Mouse (Mus musculus) T-helper 2 cell (primary cell): Measurements from ENCODE around the gene P4ha2.

Experiments
- in situ Hi-C: fragments of 300-600 bp; cut with MboI, MseI; formaldehyde crosslinking; loops from one replicate; pipeline ENCODE4 v1.15.1; 2025; ENCODE audit warnings: high pct_unique_total_duplicates

Gene P4ha2

DNA sequence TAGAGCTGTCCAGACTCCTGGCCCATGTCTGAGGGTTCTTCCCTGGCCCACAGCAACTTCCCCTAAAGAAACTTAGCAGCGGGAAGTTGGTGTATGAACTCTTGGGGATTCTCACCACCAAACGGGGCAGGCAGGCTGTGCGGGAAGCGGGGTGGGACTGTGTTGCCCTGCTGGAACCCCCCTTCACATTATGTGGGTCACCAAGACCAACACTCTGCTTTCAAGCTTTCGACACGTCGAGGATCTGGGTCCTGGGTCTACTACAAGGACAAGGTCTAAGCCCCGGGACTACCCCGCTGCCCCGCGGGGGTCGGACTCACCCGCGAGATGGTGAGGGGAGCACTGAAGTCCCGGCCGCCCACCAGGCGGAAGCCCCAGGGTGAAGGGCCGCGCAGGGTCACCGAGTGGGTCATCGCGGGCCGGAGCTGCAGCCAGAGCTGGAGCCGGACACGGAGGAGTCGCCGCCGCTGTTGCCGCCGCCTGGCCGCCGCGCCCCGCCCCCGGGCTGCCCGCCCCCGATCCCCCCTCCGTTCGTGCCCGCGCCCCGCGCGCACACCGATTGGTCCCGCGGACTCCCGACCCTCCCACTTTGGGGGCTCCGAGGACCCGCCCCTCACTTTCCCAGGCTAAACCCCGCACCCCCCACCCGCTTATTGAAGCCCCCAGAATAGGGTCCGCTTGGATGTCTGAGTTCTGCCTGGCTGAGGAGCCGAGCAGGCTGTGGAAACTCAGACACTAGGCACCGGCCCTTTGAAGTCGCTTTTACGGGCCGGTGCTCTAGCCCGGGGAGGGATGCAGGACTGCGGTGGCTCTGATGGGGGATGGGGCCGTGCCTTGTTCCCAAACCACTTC lies 31.1 kb upstream of the P4ha2 start, which contains the start of gene Pdlim4:
Pdlim4 (minus strand) TSS at position 495 of the 852 bp plus-strand sequence.
- in situ Hi-C loops, result no loop called here

DNA sequence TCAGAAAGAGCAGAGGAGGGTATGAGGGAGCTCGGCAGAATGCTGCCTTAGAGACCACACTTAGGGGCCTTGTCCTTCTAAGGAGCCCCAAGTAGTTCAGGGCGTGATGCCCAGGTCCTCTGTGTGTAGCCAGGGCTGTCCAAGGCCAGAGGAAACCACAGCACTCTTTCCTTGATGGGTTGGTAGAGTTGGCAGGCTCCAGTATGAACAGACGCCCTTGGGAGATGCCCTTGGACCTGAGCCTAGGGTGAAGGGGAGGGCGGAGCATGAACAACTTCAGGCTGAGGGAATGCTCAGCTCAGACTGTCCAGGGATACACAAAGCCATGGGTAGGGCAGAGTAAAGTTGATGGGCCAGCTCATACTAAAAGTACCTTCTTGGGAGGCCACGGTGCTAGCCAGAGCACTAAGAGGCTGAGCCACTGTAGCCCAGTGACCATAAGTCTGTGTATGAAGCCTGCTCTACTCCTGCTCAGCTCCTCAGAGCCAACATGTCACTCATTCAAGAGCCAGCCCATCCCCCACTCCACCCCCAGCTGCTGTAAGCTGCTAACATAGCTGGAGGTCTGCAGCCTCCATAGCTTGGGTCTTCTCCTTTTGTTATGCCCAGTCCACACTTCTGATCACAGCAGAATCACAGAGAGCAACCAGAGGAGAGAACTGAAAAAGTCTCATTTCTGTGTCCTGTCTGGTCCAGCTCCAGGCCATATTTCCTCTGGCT lies 28.0 kb upstream of the P4ha2 start:
- in situ Hi-C loops, result no loop called here

DNA sequence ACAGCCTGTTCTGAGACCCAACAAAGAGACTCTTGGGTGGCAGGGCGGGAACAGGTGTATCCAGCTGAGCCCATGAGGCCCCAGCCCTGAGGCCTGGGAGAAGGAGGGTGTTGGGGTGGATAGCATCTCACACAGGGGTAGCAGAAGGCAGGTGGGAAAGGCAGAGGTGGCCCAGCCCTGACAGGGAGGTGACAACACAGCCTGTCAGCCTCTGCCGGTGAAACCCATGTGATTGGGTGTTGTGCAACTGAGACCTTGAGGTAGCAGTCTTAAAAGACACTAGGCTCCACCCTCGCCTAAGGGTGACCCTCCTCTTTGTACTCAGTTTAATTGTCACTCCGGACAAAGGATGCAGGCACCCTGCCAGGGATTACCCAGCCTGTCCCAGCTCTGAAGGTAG lies 26.6 kb upstream of the P4ha2 start:
- in situ Hi-C loops, result no loop called here

DNA sequence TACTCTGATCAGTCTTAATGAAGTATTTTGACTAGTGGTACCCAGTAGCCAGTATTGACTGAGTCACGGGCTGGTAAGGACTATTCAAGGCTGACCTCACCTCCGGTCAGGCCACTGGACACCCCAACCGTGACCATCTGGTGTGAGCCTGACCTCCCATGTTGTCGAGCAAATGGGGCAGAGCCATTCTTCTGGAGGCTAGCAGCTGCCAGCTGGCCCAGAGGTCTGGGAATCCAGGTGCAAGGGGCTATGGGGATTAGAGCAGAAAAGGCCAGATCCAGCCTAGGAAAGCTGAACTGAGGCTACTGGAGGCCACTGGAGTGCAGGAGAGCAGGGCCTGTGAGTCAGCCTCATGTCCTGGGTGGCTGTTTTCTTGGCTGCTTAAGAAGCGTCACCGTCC lies 24.5 kb upstream of the P4ha2 start:
- in situ Hi-C loops, result no loop called here

DNA sequence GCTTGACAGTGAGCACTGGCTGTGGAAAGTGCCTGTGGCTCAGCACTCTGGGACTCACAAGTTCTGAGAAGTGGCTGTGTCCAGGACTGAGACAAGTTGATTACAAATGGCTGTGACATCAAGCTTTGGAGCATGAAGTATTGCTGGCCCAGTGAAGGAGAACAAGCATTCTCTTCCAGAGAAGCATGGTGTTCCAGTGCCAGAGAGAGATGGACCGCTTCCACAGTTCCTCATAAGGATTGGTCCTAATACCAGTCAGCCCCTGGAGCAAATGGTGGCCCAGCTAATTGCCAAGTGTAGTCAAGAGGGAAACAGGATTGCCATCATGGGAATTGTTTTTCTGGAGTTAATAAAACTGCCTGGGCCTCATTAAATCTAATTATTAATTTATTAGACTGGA lies 23.8 kb upstream of the P4ha2 start:
- in situ Hi-C loops, result no loop called here

DNA sequence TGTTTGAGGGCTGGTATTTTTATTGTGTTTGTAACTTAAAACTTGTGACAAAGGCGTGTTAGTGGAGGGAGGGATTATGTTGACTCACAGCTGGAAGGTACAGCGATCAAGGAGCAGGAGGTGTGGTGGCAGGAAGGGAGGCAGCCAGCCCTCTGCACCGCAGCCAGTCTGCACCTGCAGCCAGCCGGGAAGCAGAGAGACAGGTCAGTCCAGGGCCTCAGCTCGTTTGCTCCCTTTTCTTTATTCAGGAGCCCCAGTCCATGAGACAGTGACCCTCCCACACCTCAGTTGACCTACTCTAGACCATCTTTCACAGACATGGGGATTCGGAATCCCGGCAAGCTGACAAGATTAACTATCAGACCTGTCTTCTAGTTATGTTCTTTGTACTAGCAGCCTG lies 19.5 kb upstream of the P4ha2 start:
- in situ Hi-C loops, result loop anchor here (5.0 kb wide), 1 partner anchor 68 kb away; no protein-coding TSS in a partner anchor

DNA sequence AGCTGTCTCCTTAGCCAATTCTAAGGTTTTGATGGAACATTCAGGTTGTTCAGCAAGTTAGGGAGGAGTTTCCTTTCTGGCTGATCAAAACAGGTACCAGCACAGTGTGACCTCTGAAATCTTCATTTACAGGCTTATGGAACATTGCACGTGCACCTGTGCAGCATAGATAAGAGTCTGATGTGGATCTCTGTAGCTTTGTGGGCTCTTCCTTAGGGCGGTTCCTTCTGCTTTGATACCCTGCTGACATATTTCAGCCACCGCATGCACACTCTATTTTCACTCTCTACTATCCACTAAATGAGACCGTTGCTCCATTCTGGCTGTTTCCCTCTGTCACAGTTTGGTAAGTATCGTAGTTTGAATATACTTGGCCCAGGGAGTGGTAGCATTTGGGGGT lies 17.2 kb upstream of the P4ha2 start:
- in situ Hi-C loops, result loop anchor here (5.0 kb wide), 1 partner anchor 70 kb away; no protein-coding TSS in a partner anchor

DNA sequence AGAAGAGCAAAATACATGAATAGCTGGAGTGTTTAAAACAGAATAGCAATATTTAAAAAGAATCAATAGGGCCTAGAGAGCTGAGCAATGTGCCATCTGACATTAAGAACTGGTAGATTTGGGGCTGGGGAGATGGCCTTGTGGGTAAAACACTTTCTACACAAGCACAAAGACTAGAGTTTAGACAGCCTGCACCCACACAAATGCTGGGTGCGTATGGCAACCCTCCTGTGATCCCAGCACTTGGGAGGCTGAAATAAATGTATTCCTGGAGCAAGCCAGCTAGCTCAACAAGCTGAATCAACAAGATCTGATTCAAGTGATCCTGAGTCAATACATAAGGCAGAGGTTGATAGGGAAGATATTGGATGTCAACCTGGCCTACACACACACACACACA lies 14.9 kb upstream of the P4ha2 start:
- in situ Hi-C loops, result loop anchor here (5.0 kb wide), 1 partner anchor 73 kb away; no protein-coding TSS in a partner anchor

DNA sequence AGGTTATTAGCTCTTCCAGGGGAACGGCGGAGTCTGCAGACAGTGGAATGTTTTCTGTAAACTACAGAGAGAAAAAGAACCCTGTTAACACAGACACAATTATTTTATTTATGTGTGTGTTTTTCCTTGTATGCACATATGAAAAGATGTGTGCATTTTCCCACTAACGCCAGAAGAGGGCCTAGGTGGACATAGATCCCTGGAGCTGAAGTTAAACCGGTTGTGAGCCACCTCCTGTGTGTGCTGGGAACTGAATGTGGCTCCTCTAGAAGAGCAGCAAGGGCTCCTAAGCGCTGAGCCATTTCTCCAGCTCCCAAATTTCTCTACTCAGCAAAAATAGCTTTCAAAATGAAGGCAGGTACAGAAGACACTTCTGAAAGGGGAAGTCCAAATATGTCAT lies 14.1 kb upstream of the P4ha2 start:
- in situ Hi-C loops, result no loop called here

DNA sequence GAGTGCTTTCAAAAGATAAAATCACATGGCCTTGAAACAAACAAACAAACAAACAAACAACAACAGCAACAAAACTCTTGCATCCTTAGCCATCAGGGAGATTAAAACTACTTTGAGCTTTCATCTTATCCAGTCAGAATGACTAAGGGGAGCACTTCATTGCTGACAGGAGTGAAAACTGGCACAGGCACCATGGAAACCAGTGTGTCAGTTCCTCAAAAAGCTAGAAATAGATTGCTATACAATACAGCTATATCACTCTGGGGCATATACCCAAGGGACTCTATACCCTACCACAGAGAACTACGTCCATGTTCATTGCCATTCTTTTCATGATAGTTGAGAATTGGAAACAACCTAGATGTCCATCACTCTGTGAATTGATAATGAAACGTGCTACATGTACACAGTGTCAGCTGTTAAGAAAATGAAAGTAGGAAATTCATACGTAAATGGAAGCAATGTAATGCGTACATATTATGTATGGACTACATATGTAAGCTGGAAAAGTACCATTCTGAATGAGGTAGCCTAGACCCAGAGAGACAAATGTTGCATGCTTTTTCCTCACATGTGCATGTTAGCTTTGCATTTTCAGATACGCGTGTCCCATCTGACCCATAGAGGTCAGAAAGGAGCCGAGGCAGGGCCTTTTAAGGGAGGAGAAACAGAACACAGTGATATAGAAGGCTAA lies 11.5 kb upstream of the P4ha2 start:
- in situ Hi-C loops, result no loop called here

DNA sequence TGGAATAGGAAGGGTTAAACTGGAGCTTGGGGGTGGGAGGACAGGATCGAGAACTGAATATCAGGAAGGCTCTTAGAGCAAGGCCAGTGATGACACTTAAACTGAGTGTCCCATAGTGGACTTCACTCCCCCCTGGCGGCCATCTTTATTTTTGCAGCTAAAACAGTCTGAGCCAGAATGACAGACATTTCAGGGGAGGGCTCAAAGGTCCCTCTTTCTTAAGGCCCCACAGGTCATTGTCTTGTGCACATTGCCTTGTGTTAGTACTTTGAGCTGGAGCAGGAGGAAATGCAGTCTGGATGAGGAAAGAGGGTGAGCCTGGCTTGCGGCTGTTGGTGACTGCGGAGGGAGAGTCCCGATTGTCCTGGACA lies 11.0 kb upstream of the P4ha2 start:
- in situ Hi-C loops, result no loop called here

DNA sequence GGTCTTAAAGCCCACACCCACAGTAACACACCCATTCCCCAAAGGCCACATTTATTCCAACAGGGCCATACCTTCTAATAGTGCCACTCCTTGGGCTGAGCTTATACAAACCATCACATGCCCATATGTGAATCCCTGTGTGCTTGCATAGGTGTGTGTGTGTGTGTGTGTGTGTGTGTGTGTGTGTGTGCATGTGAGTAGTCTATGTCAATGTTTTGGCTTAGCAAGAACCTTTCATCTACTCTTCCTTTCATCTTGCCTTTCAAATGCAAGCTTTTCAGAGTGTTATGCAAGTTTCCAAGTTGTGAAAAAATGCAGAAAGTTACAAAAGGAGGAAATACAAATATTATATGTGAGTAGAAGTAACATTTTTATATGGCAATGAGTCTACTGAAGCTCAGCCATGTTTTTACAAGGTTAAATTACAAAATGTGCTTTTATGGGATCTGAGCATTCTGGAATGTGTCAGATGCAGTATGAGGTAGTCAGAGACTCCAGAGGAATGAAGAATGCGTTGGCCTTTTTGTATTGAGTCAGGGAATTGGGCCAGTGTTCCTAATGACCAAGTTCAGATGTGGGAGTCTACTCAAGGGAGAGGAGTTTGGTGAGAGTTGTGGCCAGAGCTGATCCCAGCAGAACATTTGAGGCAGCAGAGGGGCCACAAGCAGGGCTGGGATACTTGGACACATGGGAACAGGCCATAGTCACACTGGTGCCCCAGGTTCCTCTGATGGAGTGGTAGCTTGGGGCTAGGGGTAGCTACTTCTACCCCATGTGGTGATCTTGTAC lies 9.6 kb upstream of the P4ha2 start:
- in situ Hi-C loops, result no loop called here

DNA sequence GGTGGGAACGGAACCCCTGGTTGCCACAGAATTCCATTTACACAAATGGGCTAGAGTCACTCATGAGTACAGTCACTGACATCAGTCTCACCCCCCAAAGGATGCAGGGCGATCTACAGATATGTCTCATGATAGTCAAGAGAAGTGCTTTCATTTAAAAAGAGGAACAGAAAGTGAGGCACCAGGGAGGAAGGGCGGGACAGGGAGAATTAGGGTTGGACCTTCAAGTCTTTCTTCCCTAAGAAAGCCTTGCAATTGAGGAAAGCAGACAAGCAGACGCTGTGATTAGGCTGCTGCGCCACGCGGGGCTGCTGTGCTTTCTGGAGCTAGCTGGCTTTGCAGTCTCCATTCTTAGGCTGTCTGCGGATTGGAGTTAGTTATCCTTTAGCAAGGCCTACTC lies 8.2 kb upstream of the P4ha2 start:
- in situ Hi-C loops, result no loop called here

DNA sequence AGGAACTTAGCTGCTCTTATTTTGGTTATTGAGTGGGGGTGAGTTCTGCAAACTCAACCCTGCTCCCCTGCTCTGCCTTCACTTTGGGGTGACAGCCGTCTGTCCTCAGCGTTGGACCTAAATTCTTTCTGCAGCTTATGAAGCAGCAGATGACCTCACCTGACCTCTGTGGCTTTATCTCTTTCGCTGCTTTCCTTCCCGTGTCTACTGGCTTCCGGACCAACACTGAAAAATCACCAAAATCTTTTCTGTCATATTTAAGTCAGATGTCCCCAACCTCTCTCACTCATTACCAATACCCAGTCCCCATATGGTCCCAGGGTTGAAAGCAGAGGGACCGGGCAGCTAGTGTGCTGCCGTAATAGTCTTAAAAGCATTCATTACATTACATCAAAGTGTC lies 7.7 kb upstream of the P4ha2 start:
- in situ Hi-C loops, result no loop called here

DNA sequence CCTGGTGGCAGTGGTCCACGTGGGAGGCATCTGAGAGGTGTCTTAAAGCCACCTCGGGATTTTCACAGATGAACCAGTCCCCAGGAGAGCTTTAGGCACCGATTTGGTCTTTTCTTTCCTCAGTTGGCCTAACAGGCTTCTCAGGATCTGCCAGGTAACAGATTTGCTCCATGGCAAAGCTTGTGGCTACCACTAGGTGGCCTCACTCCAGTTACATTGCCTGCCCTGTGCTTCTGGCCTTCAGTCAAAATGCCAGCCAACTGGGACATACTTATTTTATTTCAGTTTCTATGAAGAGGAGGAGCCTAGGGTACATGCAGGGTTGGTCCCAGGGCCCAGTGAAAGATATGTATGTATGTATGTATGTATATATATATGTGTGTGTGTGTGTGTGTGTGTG lies 6.9 kb upstream of the P4ha2 start:
- in situ Hi-C loops, result no loop called here

DNA sequence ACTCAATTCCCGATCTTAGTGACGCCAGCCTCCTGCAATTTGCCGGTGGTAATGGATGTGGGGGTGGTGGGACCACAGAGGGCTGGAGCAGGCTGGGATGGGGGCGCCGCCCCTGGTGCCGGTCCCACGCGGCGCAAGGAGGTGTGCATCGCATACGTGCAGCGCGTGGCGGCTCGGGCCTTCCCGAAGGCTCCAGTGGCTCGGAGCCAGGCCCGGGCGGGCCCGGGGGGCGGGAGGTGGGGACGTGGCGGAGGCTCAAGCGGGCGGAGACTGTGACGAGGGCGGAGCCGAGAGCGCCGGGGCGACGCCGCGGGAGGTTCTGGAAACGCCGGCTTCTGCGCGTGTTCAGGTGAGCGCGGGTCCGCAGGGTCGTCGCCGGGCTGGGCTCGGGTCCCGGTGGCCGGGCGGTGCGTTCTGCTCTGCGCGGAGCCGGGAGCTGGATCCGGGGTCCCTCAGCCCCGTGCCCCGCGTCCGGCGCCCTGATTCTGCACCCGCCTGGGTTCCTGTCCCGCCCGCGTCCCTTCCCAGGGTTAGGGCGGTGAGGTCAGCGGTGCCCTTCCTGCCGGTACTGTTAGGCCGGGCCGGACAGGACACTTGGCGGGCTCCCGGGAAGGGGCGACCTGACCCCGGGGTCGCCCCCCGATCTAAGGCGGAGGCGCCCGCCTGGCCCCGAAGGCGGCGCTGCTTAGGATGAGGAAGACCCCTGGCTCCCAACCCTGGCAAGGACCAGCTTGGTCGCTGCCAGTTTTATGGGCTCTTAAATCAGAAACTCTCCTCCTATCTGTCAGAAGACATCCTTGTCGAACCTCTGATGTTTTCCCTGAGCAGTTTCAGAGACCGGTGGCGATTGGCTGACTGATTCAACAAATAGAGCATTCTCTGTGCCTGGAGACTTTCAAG lies 1.0 kb downstream of the P4ha2 start:
- in situ Hi-C loops, result no loop called here

DNA sequence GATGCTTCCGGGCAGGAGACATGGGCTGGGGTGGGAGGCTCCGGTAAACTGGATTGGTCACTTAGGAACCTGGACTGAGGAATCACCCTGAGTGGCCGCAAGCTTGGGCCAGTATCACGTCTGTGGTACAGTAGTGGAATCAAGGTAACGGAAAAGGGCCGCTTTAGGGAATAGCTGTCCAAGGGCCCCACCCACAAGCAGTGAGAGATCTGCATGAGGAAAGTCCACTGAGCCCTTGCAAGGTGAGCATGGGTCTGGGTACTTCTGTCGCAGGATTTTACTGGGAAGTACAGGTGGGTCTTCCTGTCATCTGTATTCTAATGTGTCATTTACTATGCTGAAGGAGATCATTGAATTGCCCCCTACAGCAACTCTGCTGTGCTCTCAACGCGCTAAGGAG lies 1.8 kb downstream of the P4ha2 start:
- in situ Hi-C loops, result no loop called here

DNA sequence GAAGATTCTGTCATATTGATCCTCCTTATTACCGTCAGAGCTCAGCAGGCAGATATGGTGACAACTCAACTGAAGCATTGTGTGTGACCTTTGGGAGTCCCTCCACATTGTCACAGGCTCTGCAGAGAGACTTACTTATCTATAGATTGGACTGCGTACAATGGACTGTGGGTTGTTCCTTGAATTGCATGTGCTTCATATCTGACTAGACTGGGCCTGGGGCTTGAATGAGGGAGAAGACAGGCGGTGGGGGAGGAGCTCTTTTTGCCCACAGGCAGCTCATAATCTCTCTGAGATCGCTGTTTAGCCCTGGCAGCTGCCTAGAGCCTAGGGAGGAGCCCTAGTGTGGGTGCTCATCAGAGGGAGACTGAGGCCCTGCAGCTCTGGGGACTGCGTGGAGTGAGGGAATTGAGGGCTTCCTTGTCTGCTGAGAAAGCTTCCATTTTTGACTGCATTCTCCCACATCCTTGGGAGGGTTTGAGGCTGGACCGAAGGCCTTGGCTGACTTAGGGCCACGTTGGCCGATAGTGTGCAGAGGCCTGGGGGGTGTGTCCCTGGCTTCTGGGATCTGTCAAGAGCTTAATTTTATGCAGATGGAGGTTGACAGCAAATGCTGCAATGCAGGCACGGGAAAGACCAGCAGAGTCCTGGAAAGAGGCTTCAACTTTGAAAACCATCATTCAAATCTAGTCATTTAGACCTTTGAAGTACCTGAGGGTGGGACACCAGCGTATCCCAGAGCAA lies 3.0 kb downstream of the P4ha2 start:
- in situ Hi-C loops, result no loop called here

DNA sequence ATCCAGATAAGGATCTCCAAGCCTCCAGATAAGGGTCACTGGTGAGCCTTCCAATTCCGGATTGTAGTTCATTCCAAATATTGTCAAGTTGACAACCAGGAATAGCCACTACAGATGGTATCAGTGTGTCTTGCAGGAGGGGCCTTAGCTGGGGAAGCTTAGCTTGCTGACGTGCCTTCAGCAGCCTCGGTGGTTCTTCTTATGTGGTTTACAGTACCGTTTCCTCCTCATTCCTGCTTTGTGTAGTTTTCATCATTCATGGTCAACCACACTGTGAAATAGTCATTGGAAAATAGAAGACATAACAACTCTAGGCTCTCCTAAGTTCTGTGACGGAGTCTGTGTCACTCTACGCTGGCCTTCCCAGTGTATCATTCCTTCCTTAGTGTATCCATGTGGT lies 5.1 kb downstream of the P4ha2 start:
- in situ Hi-C loops, result no loop called here

DNA sequence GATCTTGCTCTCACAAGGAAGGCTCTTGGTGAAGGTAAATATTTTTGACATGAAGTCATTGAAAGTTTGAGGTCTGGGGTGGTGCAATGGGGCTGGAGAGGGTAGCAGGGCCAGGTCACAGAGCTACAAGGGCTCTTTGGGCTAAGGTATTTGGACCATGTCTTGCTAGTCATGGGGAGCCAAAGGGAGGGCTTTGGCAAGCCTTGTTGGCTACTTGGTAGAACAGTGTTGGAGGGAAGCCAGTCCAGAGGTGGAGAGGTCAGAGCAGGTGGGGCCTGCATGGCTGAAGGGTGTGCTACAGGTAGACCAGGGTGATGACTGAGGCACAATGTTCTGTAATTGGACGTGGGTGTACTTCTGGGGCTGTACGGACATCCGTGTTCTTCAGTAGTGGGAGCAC lies 6.8 kb downstream of the P4ha2 start:
- in situ Hi-C loops, result no loop called here
